Mouse (Mus musculus) G1E (cell line): ENCODE measurements around the gene Trim33. TPM values are rescaled to one million over a fixed set of nuclear protein-coding genes. Genes with fewer than 3 reads are reported as not detected.
A peak's percentile ranks its signal among the peaks of the same experiment; 100 is the strongest.

ENCODE experiments used
- ATAC-seq: 2 replicates; pipeline ENCODE4 v1.8.0; 2016; ENCODE audit warnings: mild to moderate bottlenecking; ENCODE audit not compliant: insufficient number of reproducible peaks, poor library complexity, low FRiP score, severe bottlenecking; ENCODE audit errors: extremely low read depth
- DNase-seq: peaks from one replicate; pipeline ENCODE4 v3.0.0; 2012; ENCODE audit warnings: low spot score
- H3K27me3 ChIP-seq: 2 replicates; pipeline ENCODE4 v1.6.1; 2012; ENCODE audit warnings: mild to moderate bottlenecking, low read length, inconsistent platforms; ENCODE audit not compliant: insufficient read depth
- H3K36me3 ChIP-seq: replicated peaks from 2 replicates; pipeline ENCODE3; 2012; ENCODE audit warnings: mild to moderate bottlenecking, inconsistent platforms
- H3K4me1 ChIP-seq: 2 replicates; pipeline ENCODE4 v1.6.1; 2012; ENCODE audit warnings: low read depth, low read length, inconsistent platforms, mixed read lengths; ENCODE audit not compliant: insufficient read depth
- H3K4me3 ChIP-seq: 2 replicates; pipeline ENCODE4 v1.5.1; 2012; ENCODE audit warnings: low read depth, mild to moderate bottlenecking, inconsistent platforms, low read length, moderate library complexity, mixed read lengths
- H3K9me3 ChIP-seq: replicated peaks from 2 replicates; pipeline ENCODE4 v1.6.1; 2012; ENCODE audit warnings: inconsistent platforms
- CTCF ChIP-seq: IDR thresholded peaks from 2 replicates; pipeline ENCODE4 v1.5.1; 2012; ENCODE audit warnings: low read depth, low read length, inconsistent platforms, mixed read lengths
- GATA1 ChIP-seq: IDR thresholded peaks from 2 replicates; pipeline ENCODE4 v1.6.1; 2012; ENCODE audit warnings: borderline replicate concordance, low read length, inconsistent platforms, mixed read lengths
- GATA2 ChIP-seq: IDR thresholded peaks from 2 replicates; pipeline ENCODE4 v1.6.1; 2012; ENCODE audit warnings: low read depth, low read length, inconsistent platforms, borderline replicate concordance
- POLR2AphosphoS5 ChIP-seq: IDR thresholded peaks from 2 replicates; pipeline ENCODE4 v1.6.1; 2012; ENCODE audit warnings: low read depth, low read length, inconsistent platforms; ENCODE audit not compliant: insufficient replicate concordance
- TAL1 ChIP-seq: conservative IDR thresholded peaks from 2 replicates; pipeline ENCODE4 v1.6.1; 2012; ENCODE audit warnings: low read depth, low read length, inconsistent platforms, mixed read lengths
- polyA plus RNA-seq: library from polyadenylated mRNA; stranded (reverse); fragments of >175 nt; gene quantifications from 2 replicates; pipeline ENCODE4 v1.2.3, GENCODE M21; 2012
- total RNA-seq, 2 experiments: library from RNA; stranded (forward) in 1 of 2; stranded (reverse) in 1 of 2; fragments of 200-1000 nt in 1 of 2; fragments of >200 nt in 1 of 2; fragmentation: Nextera tagmentation in 1 of 2; gene quantifications; 2 replicates each; pipeline ENCODE4 v1.2.3; 2014 to 2017

Trim33 gene
- total and polyA plus RNA-seq, 3 experiments, result 7.7 to 188 (median 103) TPM

GRCm38 (mm10) chr3:103291087-103291486 is 12.0 kb downstream of the Trim33 start:
- no peak overlapping the region for H3K4me3 ChIP-seq
- TF ChIP-seq CTCF, result no peak
- no peak for TF ChIP-seq GATA2
- TF ChIP-seq GATA1, result no peak
- no peak for TF ChIP-seq TAL1
- TF ChIP-seq POLR2AphosphoS5, result no peak
- DNase-seq (no peak), ATAC-seq (no peak)
- peaks cover 10% of the 10 kb centered on the region; the same call in 1 of the 2 replicates for H3K4me1 ChIP-seq
- H3K27me3 ChIP-seq, result no peaks in the 10 kb centered on the region
- peaks cover 6% of the 10 kb centered on the region; the same call in 1 of the 2 replicates for H3K9me3 ChIP-seq
- peaks cover 27% of the 10 kb centered on the region for H3K36me3 ChIP-seq

GRCm38 (mm10) chr3:103305411-103305982 is 26.4 kb downstream of the Trim33 start:
- no peaks in the 10 kb centered on the region for H3K9me3 ChIP-seq
- TF ChIP-seq GATA1 (no peak), TAL1 (peak; percentile 30; the same call in 1 of the 2 replicates)
- H3K36me3 ChIP-seq, result peaks cover 5% of the 10 kb centered on the region
- H3K4me1 ChIP-seq, result peaks cover 45% of the 10 kb centered on the region
- no peaks in the 10 kb centered on the region for H3K27me3 ChIP-seq
- peak; percentile 6 for DNase-seq
- no peak overlapping the region; the same call in 1 of the 2 replicates for H3K4me3 ChIP-seq
- ATAC-seq, result peak; percentile 90

GRCm38 (mm10) chr3:103309252-103309651 is 30.2 kb downstream of the Trim33 start:
- H3K9me3 ChIP-seq, result no peaks in the 10 kb centered on the region
- H3K27me3 ChIP-seq, result no peaks in the 10 kb centered on the region
- peaks cover 26% of the 10 kb centered on the region for H3K36me3 ChIP-seq
- H3K4me1 ChIP-seq, result peaks cover 29% of the 10 kb centered on the region
- H3K4me3 ChIP-seq, result no peak overlapping the region
- ATAC-seq (no peak), DNase-seq (no peak)
- no peak for TF ChIP-seq CTCF
- no peak for TF ChIP-seq GATA1
- no peak for TF ChIP-seq GATA2
- TF ChIP-seq POLR2AphosphoS5, result no peak
- TF ChIP-seq TAL1, result no peak

- H3K36me3 ChIP-seq, result peaks cover 30% of the 10 kb centered on the region
- no peak overlapping the region for H3K4me3 ChIP-seq
- peaks cover 32% of the 10 kb centered on the region for H3K4me1 ChIP-seq
- TF ChIP-seq POLR2AphosphoS5 (no peak), CTCF (no peak), GATA1 (no peak), GATA2 (no peak), TAL1 (no peak)
- ATAC-seq (no peak), DNase-seq (no peak)
- no peaks in the 10 kb centered on the region for H3K9me3 ChIP-seq
- no peaks in the 10 kb centered on the region for H3K27me3 ChIP-seq
Measured at GRCm38 (mm10) chr3:103309750-103310149, 30.7 kb downstream of the Trim33 start.

GRCm38 (mm10) chr3:103314291-103314690 is 35.2 kb downstream of the Trim33 start:
- ATAC-seq, result no peak
- Histone ChIP-seq H3K4me3 (no peak overlapping the region), H3K9me3 (no peaks in the 10 kb centered on the region), H3K27me3 (no peaks in the 10 kb centered on the region), H3K36me3 (peaks cover 51% of the 10 kb centered on the region), H3K4me1 (peaks cover 4% of the 10 kb centered on the region; the same call in 1 of the 2 replicates)
- no peak for DNase-seq
- no peak for TF ChIP-seq TAL1
- no peak for TF ChIP-seq GATA1
- no peak for TF ChIP-seq POLR2AphosphoS5
- no peak for TF ChIP-seq GATA2
- TF ChIP-seq CTCF, result no peak

- Histone ChIP-seq H3K9me3 (no peaks in the 10 kb centered on the region), H3K4me1 (peaks cover 24% of the 10 kb centered on the region), H3K27me3 (no peaks in the 10 kb centered on the region), H3K4me3 (no peak overlapping the region), H3K36me3 (peaks cover 53% of the 10 kb centered on the region)
- ATAC-seq (no peak), DNase-seq (no peak)
- TF ChIP-seq POLR2AphosphoS5 (no peak), GATA1 (no peak), TAL1 (no peak), CTCF (no peak), GATA2 (no peak)
Measured at GRCm38 (mm10) chr3:103335371-103335770, 56.3 kb downstream of the Trim33 start.

GRCm38 (mm10) chr3:103346658-103347057 is 67.6 kb downstream of the Trim33 start:
- no peak for TF ChIP-seq GATA1
- no peak for TF ChIP-seq TAL1
- TF ChIP-seq POLR2AphosphoS5, result no peak
- TF ChIP-seq CTCF, result no peak
- TF ChIP-seq GATA2, result no peak
- no peaks in the 10 kb centered on the region for H3K27me3 ChIP-seq
- H3K9me3 ChIP-seq, result no peaks in the 10 kb centered on the region
- H3K4me1 ChIP-seq, result peaks cover 7% of the 10 kb centered on the region; the same call in 1 of the 2 replicates
- DNase-seq, result no peak
- no peak for ATAC-seq
- peaks cover 69% of the 10 kb centered on the region for H3K36me3 ChIP-seq
- no peak overlapping the region for H3K4me3 ChIP-seq
